Mouse (Mus musculus): Measurements from ENCODE around the gene Dusp8.

- TF ChIP-seq CTCF (IDR thresholded peaks at IDR 0.05; ENCODE audit: low read depth) (peak; percentile 52), EP300 (IDR thresholded peaks at IDR 0.05; ENCODE audit: low read depth) (no peak)
Observed at GRCm38 (mm10) chr7:142095183-142095931, at the start of gene Dusp8.
